Mouse (Mus musculus) gastrocnemius, postnatal 10 days (tissue): ENCODE measurements around the gene Tex2. TPM values are rescaled to one million over a fixed set of nuclear protein-coding genes. Genes with fewer than 3 reads are reported as not detected.
"Not testable (repeated sequence)": the region's sequence is repeated elsewhere in the genome, so short reads cannot be mapped to it uniquely, and the experiment has no call there.

Experiments
- DNase-seq: peaks from one replicate; pipeline ENCODE4 v3.0.0; 2021; ENCODE audit warnings: mixed read lengths
- total RNA-seq, 2 experiments: library from RNA; stranded (reverse); gene quantifications; 2 replicates each; pipeline ENCODE4 v1.2.3; 2021

Tex2 gene
- total RNA-seq, 2 experiments from 2014 or later: 22.1 to 24.1 TPM

- DNase-seq: not testable (repeated sequence)
Measured at GRCm38 (mm10) chr11:106618768-106619167, 5.5 kb upstream of the Tex2 start.

GRCm38 (mm10) chr11:106617821-106618580, 4.8 kb upstream of the Tex2 start:
- DNase-seq: no peak

- DNase-seq: no peak
Measured at GRCm38 (mm10) chr11:106615561-106615960, 2.3 kb upstream of the Tex2 start.

- DNase-seq: no peak
Measured at GRCm38 (mm10) chr11:106614339-106614645, 1.1 kb upstream of the Tex2 start.

- no peak for DNase-seq
Measured at GRCm38 (mm10) chr11:106613638-106614338, 565 bp upstream of the Tex2 start.

GRCm38 (mm10) chr11:106612209-106612960, 838 bp downstream of the Tex2 start:
- DNase-seq: peak; percentile 44

- DNase-seq: no peak
Measured at GRCm38 (mm10) chr11:106609731-106610130, 3.5 kb downstream of the Tex2 start.

GRCm38 (mm10) chr11:106607316-106607715, 5.9 kb downstream of the Tex2 start:
- DNase-seq: no peak

- DNase-seq: no peak
Measured at GRCm38 (mm10) chr11:106606042-106606441, 7.2 kb downstream of the Tex2 start.

- DNase-seq: no peak
Measured at GRCm38 (mm10) chr11:106603230-106603629, 10.0 kb downstream of the Tex2 start.

GRCm38 (mm10) chr11:106600124-106600523, 13.1 kb downstream of the Tex2 start:
- DNase-seq: no peak

GRCm38 (mm10) chr11:106599345-106599744, 13.9 kb downstream of the Tex2 start:
- DNase-seq: no peak

- DNase-seq: no peak
Measured at GRCm38 (mm10) chr11:106598339-106598738, 14.9 kb downstream of the Tex2 start.

- DNase-seq: no peak
Measured at GRCm38 (mm10) chr11:106597737-106598330, 15.4 kb downstream of the Tex2 start.

GRCm38 (mm10) chr11:106591183-106591582, 22.0 kb downstream of the Tex2 start:
- no peak for DNase-seq

- no peak for DNase-seq
Measured at GRCm38 (mm10) chr11:106590143-106590542, 23.1 kb downstream of the Tex2 start.

- no peak for DNase-seq
Measured at GRCm38 (mm10) chr11:106588781-106589180, 24.4 kb downstream of the Tex2 start.

GRCm38 (mm10) chr11:106587786-106588519, 25.3 kb downstream of the Tex2 start:
- DNase-seq: no peak

GRCm38 (mm10) chr11:106583801-106584200, 29.4 kb downstream of the Tex2 start:
- no peak for DNase-seq

- DNase-seq: no peak
Measured at GRCm38 (mm10) chr11:106581357-106581756, 31.9 kb downstream of the Tex2 start.

- no peak for DNase-seq
Measured at GRCm38 (mm10) chr11:106580468-106580867, 32.8 kb downstream of the Tex2 start.

GRCm38 (mm10) chr11:106579957-106580356, 33.3 kb downstream of the Tex2 start:
- no peak for DNase-seq
